Mouse (Mus musculus): ENCODE data around the gene Gtf3a.
"Not testable (repeated sequence)": the region's sequence is repeated elsewhere in the genome, so short reads cannot be mapped to it uniquely, and the experiment has no call there.

Gene Gtf3a

GRCm38 (mm10) chr5:146937541-146938503, 10.6 kb upstream of the Gtf3a start:
- DNase-seq (ENCODE audit: inconsistent ontology term) = no peak

- peak; percentile 72 for DNase-seq (ENCODE audit: inconsistent ontology term)
Observed at GRCm38 (mm10) chr5:146939109-146939796, 9.2 kb upstream of the Gtf3a start.

GRCm38 (mm10) chr5:146940219-146940618, 8.2 kb upstream of the Gtf3a start:
- peak; percentile 40 for DNase-seq (ENCODE audit: inconsistent ontology term)

GRCm38 (mm10) chr5:146941939-146942338, 6.5 kb upstream of the Gtf3a start:
- DNase-seq (ENCODE audit: inconsistent ontology term) = not testable (repeated sequence)

- DNase-seq (ENCODE audit: inconsistent ontology term) = peak; percentile 29
Observed at GRCm38 (mm10) chr5:146942965-146943364, 5.5 kb upstream of the Gtf3a start.

GRCm38 (mm10) chr5:146944568-146944967, 3.9 kb upstream of the Gtf3a start:
- no peak for DNase-seq (ENCODE audit: inconsistent ontology term)

- no peak for DNase-seq (ENCODE audit: inconsistent ontology term)
Observed at GRCm38 (mm10) chr5:146946682-146947081, 1.8 kb upstream of the Gtf3a start.

- no peak for DNase-seq (ENCODE audit: inconsistent ontology term)
Observed at GRCm38 (mm10) chr5:146947497-146947896, 960 bp upstream of the Gtf3a start.

GRCm38 (mm10) chr5:146948041-146948507, 383 bp upstream of the Gtf3a start:
- no peak for DNase-seq (ENCODE audit: inconsistent ontology term)

GRCm38 (mm10) chr5:146954576-146954975, 6.1 kb downstream of the Gtf3a start:
- no peak for DNase-seq (ENCODE audit: inconsistent ontology term)

GRCm38 (mm10) chr5:146955651-146956050, 7.2 kb downstream of the Gtf3a start:
- DNase-seq (ENCODE audit: inconsistent ontology term) = no peak

- no peak for DNase-seq (ENCODE audit: inconsistent ontology term)
Observed at GRCm38 (mm10) chr5:146956678-146957077, 8.2 kb downstream of the Gtf3a start.

- peak; percentile 88 for DNase-seq (ENCODE audit: inconsistent ontology term)
Observed at GRCm38 (mm10) chr5:146963118-146963936, 14.9 kb downstream of the Gtf3a start, which contains the start of gene Mtif3. Gene Mtif3 (minus strand): TSS chr5:146963800.

GRCm38 (mm10) chr5:146963937-146964278, 15.5 kb downstream of the Gtf3a start:
- DNase-seq (ENCODE audit: inconsistent ontology term) = no peak

GRCm38 (mm10) chr5:146968695-146969393, 20.4 kb downstream of the Gtf3a start:
- DNase-seq (ENCODE audit: inconsistent ontology term) = no peak

- DNase-seq (ENCODE audit: inconsistent ontology term) = no peak
Observed at GRCm38 (mm10) chr5:146971776-146972561, 23.5 kb downstream of the Gtf3a start.

GRCm38 (mm10) chr5:146973353-146973752, 24.9 kb downstream of the Gtf3a start:
- DNase-seq (ENCODE audit: inconsistent ontology term) = no peak

- DNase-seq (ENCODE audit: inconsistent ontology term) = peak; percentile 26
Observed at GRCm38 (mm10) chr5:146973858-146974780, 25.7 kb downstream of the Gtf3a start.

GRCm38 (mm10) chr5:146974781-146975123, 26.3 kb downstream of the Gtf3a start:
- no peak for DNase-seq (ENCODE audit: inconsistent ontology term)
